Mouse (Mus musculus) liver, embryonic 13.5 days (tissue): ENCODE results near the gene Col1a2. TPM values are rescaled to one million over a fixed set of nuclear protein-coding genes. Genes with fewer than 3 reads are reported as not detected.

Experiments
- ATAC-seq: fragments of 200-750 bp; cut with Nextera tagmentation; 2 replicates; pipeline ENCODE4 v1.8.0; 2017; ENCODE audit warnings: low read depth, mild to moderate bottlenecking, moderate number of reproducible peaks, moderate library complexity
- DNase-seq: peaks from one replicate; pipeline ENCODE4 v3.0.0; 2022
- H3K27ac ChIP-seq: fragments of 300-500 bp; sonication (generic); 2 replicates; pipeline ENCODE4 v1.5.1; 2015; ENCODE audit warnings: moderate library complexity, mild to moderate bottlenecking, inconsistent platforms
- H3K27me3 ChIP-seq: fragments of 300-500 bp; sonication (generic); 2 replicates; pipeline ENCODE4 v1.6.1; 2015; ENCODE audit warnings: mild to moderate bottlenecking, inconsistent platforms
- H3K36me3 ChIP-seq: fragments of 300-500 bp; sonication (generic); 2 replicates; pipeline ENCODE4 v1.6.1; 2015; ENCODE audit warnings: mild to moderate bottlenecking, inconsistent platforms
- H3K4me1 ChIP-seq: fragments of 300-500 bp; sonication (generic); replicated peaks from 2 replicates; pipeline ENCODE4 v1.6.1; 2015; ENCODE audit warnings: inconsistent platforms
- H3K4me2 ChIP-seq: fragments of 300-500 bp; sonication (generic); 2 replicates; pipeline ENCODE4 v1.6.1; 2015; ENCODE audit warnings: inconsistent platforms, mild to moderate bottlenecking, moderate library complexity
- H3K4me3 ChIP-seq: fragments of 300-500 bp; sonication (generic); replicated peaks from 2 replicates; pipeline ENCODE4 v1.5.1; 2015; ENCODE audit warnings: mild to moderate bottlenecking, inconsistent platforms
- H3K9ac ChIP-seq: fragments of 300-500 bp; sonication (generic); 2 replicates; pipeline ENCODE4 v1.6.1; 2015; ENCODE audit warnings: mild to moderate bottlenecking, inconsistent platforms
- H3K9me3 ChIP-seq: fragments of 300-500 bp; sonication (generic); replicated peaks from 2 replicates; pipeline ENCODE4 v1.6.1; 2016; ENCODE audit warnings: inconsistent platforms
- WGBS: fragments of 180-500 bp; shearing (Covaris S2); methylation state at CpG from one replicate; pipeline ENCODE4 v1.1.7; 2015; ENCODE audit not compliant: insufficient replicate concordance; 5-methylcytosine and 5-hydroxymethylcytosine counted together
- polyA plus RNA-seq: library from polyadenylated mRNA; unstranded; fragments of >200 nt; fragmentation: Nextera tagmentation; extraction: Ambion mirVana; gene quantifications from 2 replicates; pipeline ENCODE4 v1.2.1, GENCODE M21; 2015

The Col1a2 gene
- polyA plus RNA-seq, 1 experiment from 2014 or later = 54.3 TPM

- H3K4me2 ChIP-seq = no peak overlapping the region
- ATAC-seq (no peak), DNase-seq (no peak)
- no peak overlapping the region for H3K27ac ChIP-seq
- H3K9ac ChIP-seq = no peak overlapping the region
- WGBS = 70% methylated on average over 6 of the region's 6 CpGs
- H3K27me3 ChIP-seq = no peaks in the 10 kb centered on the region
- H3K4me3 ChIP-seq = no peak overlapping the region
- no peaks in the 10 kb centered on the region for H3K36me3 ChIP-seq
- H3K4me1 ChIP-seq = 0 out of 2 replicates have a peak, but pooled peaks cover 3% of the 10 kb centered on the region
- H3K9me3 ChIP-seq = no peaks in the 10 kb centered on the region
These were observed 50.8 kb downstream of the Col1a2 start for GRCm38 (mm10) chr6:4555366-4555765.

GRCm38 (mm10) chr6:4557086-4557485, 52.5 kb downstream of the Col1a2 start:
- WGBS = 65% methylated on average over 8 of the region's 8 CpGs
- no peak overlapping the region for H3K4me2 ChIP-seq
- H3K9ac ChIP-seq = no peak overlapping the region
- no peak overlapping the region for H3K27ac ChIP-seq
- no peaks in the 10 kb centered on the region for H3K9me3 ChIP-seq
- DNase-seq (no peak), ATAC-seq (no peak)
- H3K36me3 ChIP-seq = no peaks in the 10 kb centered on the region
- H3K27me3 ChIP-seq = no peaks in the 10 kb centered on the region
- H3K4me3 ChIP-seq = no peak overlapping the region
- 0 out of 2 replicates have a peak, but pooled peaks cover 3% of the 10 kb centered on the region for H3K4me1 ChIP-seq

- H3K4me2 ChIP-seq = 0 out of 2 replicates have a peak overlapping the region, but pooled peaks have one; percentile 16
- DNase-seq (no peak), ATAC-seq (no peak)
- WGBS = 17% methylated on average over 7 of the region's 7 CpGs
- H3K4me1 ChIP-seq = 0 out of 2 replicates have a peak, but pooled peaks cover 3% of the 10 kb centered on the region
- H3K27ac ChIP-seq = no peak overlapping the region
- no peaks in the 10 kb centered on the region for H3K36me3 ChIP-seq
- no peak overlapping the region for H3K9ac ChIP-seq
- H3K27me3 ChIP-seq = no peaks in the 10 kb centered on the region
- H3K9me3 ChIP-seq = no peaks in the 10 kb centered on the region
- no peak overlapping the region for H3K4me3 ChIP-seq
These were observed 53.1 kb downstream of the Col1a2 start for GRCm38 (mm10) chr6:4557678-4558077.

GRCm38 (mm10) chr6:4561156-4561555, 56.5 kb downstream of the Col1a2 start:
- ATAC-seq (no peak), DNase-seq (no peak)
- H3K9ac ChIP-seq = no peak overlapping the region
- H3K36me3 ChIP-seq = no peaks in the 10 kb centered on the region
- WGBS = 45% methylated on average over 11 of the region's 11 CpGs
- no peak overlapping the region for H3K4me3 ChIP-seq
- H3K9me3 ChIP-seq = no peaks in the 10 kb centered on the region
- no peak overlapping the region for H3K4me2 ChIP-seq
- H3K4me1 ChIP-seq = no peaks in the 10 kb centered on the region
- no peaks in the 10 kb centered on the region for H3K27me3 ChIP-seq
- H3K27ac ChIP-seq = no peak overlapping the region

- no peak overlapping the region for H3K9ac ChIP-seq
- no peak overlapping the region for H3K27ac ChIP-seq
- no peaks in the 10 kb centered on the region for H3K27me3 ChIP-seq
- no peak overlapping the region for H3K4me3 ChIP-seq
- no peaks in the 10 kb centered on the region for H3K36me3 ChIP-seq
- H3K4me2 ChIP-seq = no peak overlapping the region
- ATAC-seq (no peak), DNase-seq (no peak)
- no peaks in the 10 kb centered on the region for H3K9me3 ChIP-seq
- no peaks in the 10 kb centered on the region for H3K4me1 ChIP-seq
These were observed 57.0 kb downstream of the Col1a2 start for GRCm38 (mm10) chr6:4561621-4562020.

- no peaks in the 10 kb centered on the region for H3K4me1 ChIP-seq
- no peak overlapping the region for H3K9ac ChIP-seq
- no peaks in the 10 kb centered on the region for H3K36me3 ChIP-seq
- DNase-seq (no peak), ATAC-seq (no peak)
- H3K4me3 ChIP-seq = no peak overlapping the region
- H3K9me3 ChIP-seq = no peaks in the 10 kb centered on the region
- 49% methylated on average over 1 of the region's 1 CpGs for WGBS
- no peak overlapping the region for H3K4me2 ChIP-seq
- no peak overlapping the region for H3K27ac ChIP-seq
- H3K27me3 ChIP-seq = no peaks in the 10 kb centered on the region
These were observed 57.8 kb downstream of the Col1a2 start for GRCm38 (mm10) chr6:4562401-4562800.

- 60% methylated on average over 5 of the region's 5 CpGs for WGBS
- Histone ChIP-seq H3K27me3 (no peaks in the 10 kb centered on the region), H3K36me3 (no peaks in the 10 kb centered on the region), H3K27ac (no peak overlapping the region), H3K4me2 (no peak overlapping the region), H3K9me3 (no peaks in the 10 kb centered on the region), H3K4me3 (no peak overlapping the region), H3K9ac (no peak overlapping the region), H3K4me1 (no peaks in the 10 kb centered on the region)
- DNase-seq (no peak), ATAC-seq (no peak)
These were observed 58.9 kb downstream of the Col1a2 start for GRCm38 (mm10) chr6:4563477-4563876.

GRCm38 (mm10) chr6:4570412-4570811, 65.8 kb downstream of the Col1a2 start:
- Histone ChIP-seq H3K9ac (no peak overlapping the region), H3K36me3 (no peaks in the 10 kb centered on the region), H3K4me2 (no peak overlapping the region), H3K4me3 (no peak overlapping the region), H3K27ac (no peak overlapping the region), H3K9me3 (no peaks in the 10 kb centered on the region), H3K4me1 (no peaks in the 10 kb centered on the region), H3K27me3 (no peaks in the 10 kb centered on the region)
- DNase-seq (no peak), ATAC-seq (no peak)
- WGBS = 67% methylated on average over 4 of the region's 4 CpGs

GRCm38 (mm10) chr6:4577756-4578155, 73.1 kb downstream of the Col1a2 start:
- no peak for ATAC-seq
- 55% methylated on average over 5 of the region's 5 CpGs for WGBS

GRCm38 (mm10) chr6:4578343-4578742, 73.7 kb downstream of the Col1a2 start:
- H3K4me2 ChIP-seq = no peak overlapping the region
- H3K27ac ChIP-seq = no peak overlapping the region
- H3K4me1 ChIP-seq = no peaks in the 10 kb centered on the region
- ATAC-seq (no peak), DNase-seq (no peak)
- no peaks in the 10 kb centered on the region for H3K9me3 ChIP-seq
- no peaks in the 10 kb centered on the region for H3K27me3 ChIP-seq
- H3K4me3 ChIP-seq = no peak overlapping the region
- H3K36me3 ChIP-seq = no peaks in the 10 kb centered on the region
- no peak overlapping the region for H3K9ac ChIP-seq
- 64% methylated on average over 6 of the region's 6 CpGs for WGBS

More at GRCm38 (mm10) chr6:4577756-4578155, 73.1 kb downstream of the Col1a2 start:
- Histone ChIP-seq H3K4me1 (no peaks in the 10 kb centered on the region), H3K9ac (no peak overlapping the region), H3K27ac (no peak overlapping the region), H3K9me3 (no peaks in the 10 kb centered on the region), H3K27me3 (no peaks in the 10 kb centered on the region), H3K36me3 (no peaks in the 10 kb centered on the region), H3K4me3 (no peak overlapping the region), H3K4me2 (no peak overlapping the region)
- DNase-seq = no peak

GRCm38 (mm10) chr6:4579620-4580019, 75.0 kb downstream of the Col1a2 start:
- DNase-seq = no peak
- WGBS = 43% methylated on average over 5 of the region's 5 CpGs
- Histone ChIP-seq H3K4me2 (no peak overlapping the region), H3K4me1 (no peaks in the 10 kb centered on the region), H3K9ac (no peak overlapping the region), H3K27me3 (no peaks in the 10 kb centered on the region), H3K27ac (no peak overlapping the region), H3K4me3 (no peak overlapping the region), H3K9me3 (no peaks in the 10 kb centered on the region), H3K36me3 (no peaks in the 10 kb centered on the region)
- ATAC-seq = no peak

GRCm38 (mm10) chr6:4583485-4583884, 78.9 kb downstream of the Col1a2 start:
- DNase-seq = no peak

More at GRCm38 (mm10) chr6:4583485-4583884, 78.9 kb downstream of the Col1a2 start:
- Histone ChIP-seq H3K36me3 (no peaks in the 10 kb centered on the region), H3K4me2 (no peak overlapping the region), H3K4me1 (no peaks in the 10 kb centered on the region), H3K4me3 (no peak overlapping the region), H3K9ac (no peak overlapping the region), H3K27ac (no peak overlapping the region), H3K9me3 (no peaks in the 10 kb centered on the region), H3K27me3 (no peaks in the 10 kb centered on the region)
- no peak for ATAC-seq
- WGBS = 50% methylated on average over 6 of the region's 6 CpGs
